Mouse (Mus musculus) bone marrow, adult 2 months (tissue): ENCODE data around the gene Btbd17.

Experiments
- CTCF ChIP-seq: fragments of 200-500 bp; IDR thresholded peaks from 2 replicates; pipeline ENCODE4 v1.5.1; 2011; ENCODE audit warnings: low read length, control low read depth; ENCODE audit not compliant: control insufficient read depth, insufficient read depth
- POLR2A ChIP-seq: fragments of 200-500 bp; IDR thresholded peaks from 2 replicates; pipeline ENCODE4 v1.6.1; 2011; ENCODE audit warnings: low read depth, mild to moderate bottlenecking, control low read depth, low read length, borderline replicate concordance; ENCODE audit not compliant: control insufficient read depth

GRCm38 (mm10) chr11:114822727-114823126, 27.0 kb upstream of the Btbd17 start:
- no peak for TF ChIP-seq CTCF
- no peak for TF ChIP-seq POLR2A
